Mouse (Mus musculus): ENCODE results near the gene Cnpy1. TPM values are rescaled to one million over a fixed set of nuclear protein-coding genes. Genes with fewer than 3 reads are reported as not detected.

The Cnpy1 gene
- polyA plus RNA-seq, 2 experiments, result 0.09 TPM; not detected in 1

DNA sequence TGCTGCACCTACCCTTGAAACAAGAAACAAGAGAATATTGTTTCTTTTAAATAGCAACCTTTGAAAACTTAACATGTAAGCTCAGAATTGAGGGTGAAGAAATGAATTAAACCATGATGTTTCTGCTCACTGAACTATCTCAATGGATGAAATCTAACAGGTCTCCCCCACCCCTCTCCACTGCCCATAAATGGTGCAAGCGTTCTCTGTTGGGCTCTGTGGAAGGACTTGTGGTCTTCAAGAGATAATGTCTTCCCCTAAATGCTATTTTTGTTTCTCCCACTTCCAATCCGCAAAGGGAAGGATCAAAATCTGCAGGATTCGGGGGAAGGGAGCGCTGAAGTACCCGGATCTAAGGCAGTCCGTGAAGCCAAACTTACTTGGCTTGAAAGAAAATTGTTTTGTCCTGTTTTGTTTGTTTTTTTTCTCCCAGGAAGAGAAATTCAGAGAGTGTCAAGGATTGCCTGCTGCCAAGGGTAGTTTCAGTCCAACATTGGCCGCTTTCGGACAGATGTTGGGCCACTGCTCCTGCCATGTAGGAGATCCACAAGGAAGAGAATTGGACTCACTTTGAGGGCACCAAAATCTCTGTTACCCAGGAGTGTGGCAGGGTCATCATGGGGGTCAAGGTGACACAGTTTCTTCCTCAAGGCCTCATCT is 73.2 kb downstream of the Cnpy1 start:
- no peak overlapping the region for H3K4me3 ChIP-seq (ENCODE audit: insufficient read depth in 1 of 2, low read depth in 2 of 2, low read length in 2 of 2)
- H3K9ac ChIP-seq (replicated peaks), result no peak overlapping the region
- H3K9me3 ChIP-seq (ENCODE audit: control insufficient read depth, low read length), result no peaks in the 10 kb centered on the region
- H3K27ac ChIP-seq, result no peak overlapping the region
- 4% methylated on average over 8 of the region's 8 CpGs for WGBS (ENCODE audit: insufficient replicate concordance)
- H3K4me1 ChIP-seq (replicated peaks; ENCODE audit: control insufficient read depth in 2 of 2, insufficient read depth in 2 of 2, low read length in 1 of 2), result no peaks in the 10 kb centered on the region
- DNase-seq (ENCODE audit: low read depth in 3 of 3, low spot score in 3 of 3) (no peak), ATAC-seq (ENCODE audit: insufficient read depth) (no peak)
- no peaks in the 10 kb centered on the region for H3K36me3 ChIP-seq (replicated peaks; ENCODE audit: control insufficient read depth, insufficient read depth, low read depth)
- no peak for TF ChIP-seq EP300 (IDR thresholded peaks at IDR 0.05; ENCODE audit: low read depth)
- H3K27me3 ChIP-seq (ENCODE audit: control insufficient read depth, insufficient read depth, low read length), result peaks cover 97% of the 10 kb centered on the region
- H3K4me2 ChIP-seq (ENCODE audit: low read depth), result no peak overlapping the region

DNA sequence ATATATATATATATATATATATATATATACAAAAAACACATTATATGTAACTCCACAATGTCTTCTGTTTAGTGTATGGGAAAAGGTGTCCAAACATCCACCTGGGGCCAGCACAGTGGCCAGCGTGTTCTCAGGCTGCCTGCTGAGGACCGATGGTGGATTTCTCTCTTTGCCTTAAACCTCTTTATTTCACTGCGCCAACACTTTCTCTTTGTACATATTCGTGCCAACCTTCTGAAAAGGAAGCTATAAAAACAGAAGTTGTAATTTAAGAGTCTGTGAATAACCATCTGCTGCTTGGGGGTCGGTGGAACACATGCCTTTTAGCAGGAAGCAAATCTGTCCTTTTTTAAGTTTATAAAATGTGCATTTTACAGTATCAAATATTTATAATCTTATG is 73.9 kb downstream of the Cnpy1 start:
- no peak overlapping the region for H3K9ac ChIP-seq (replicated peaks)
- no peaks in the 10 kb centered on the region for H3K36me3 ChIP-seq (replicated peaks; ENCODE audit: control insufficient read depth, insufficient read depth, low read depth)
- H3K9me3 ChIP-seq (ENCODE audit: control insufficient read depth, low read length), result no peaks in the 10 kb centered on the region
- WGBS (ENCODE audit: insufficient replicate concordance), result 11% methylated on average over 5 of the region's 5 CpGs
- DNase-seq (ENCODE audit: low read depth in 3 of 3, low spot score in 3 of 3), result no peak
- no peak for ATAC-seq (ENCODE audit: insufficient read depth)
- H3K27ac ChIP-seq, result no peak overlapping the region
- no peak overlapping the region for H3K4me2 ChIP-seq (ENCODE audit: low read depth)
- TF ChIP-seq CTCF (IDR thresholded peaks at IDR 0.05; ENCODE audit: low read depth) (no peak), EP300 (IDR thresholded peaks at IDR 0.05; ENCODE audit: low read depth) (no peak)
- H3K4me1 ChIP-seq (replicated peaks; ENCODE audit: control insufficient read depth in 2 of 2, insufficient read depth in 2 of 2, low read length in 1 of 2), result no peaks in the 10 kb centered on the region
- H3K4me3 ChIP-seq (ENCODE audit: insufficient read depth in 1 of 2, low read depth in 2 of 2, low read length in 2 of 2), result no peak overlapping the region
- H3K27me3 ChIP-seq (ENCODE audit: control insufficient read depth, insufficient read depth, low read length), result peaks cover 97% of the 10 kb centered on the region

DNA sequence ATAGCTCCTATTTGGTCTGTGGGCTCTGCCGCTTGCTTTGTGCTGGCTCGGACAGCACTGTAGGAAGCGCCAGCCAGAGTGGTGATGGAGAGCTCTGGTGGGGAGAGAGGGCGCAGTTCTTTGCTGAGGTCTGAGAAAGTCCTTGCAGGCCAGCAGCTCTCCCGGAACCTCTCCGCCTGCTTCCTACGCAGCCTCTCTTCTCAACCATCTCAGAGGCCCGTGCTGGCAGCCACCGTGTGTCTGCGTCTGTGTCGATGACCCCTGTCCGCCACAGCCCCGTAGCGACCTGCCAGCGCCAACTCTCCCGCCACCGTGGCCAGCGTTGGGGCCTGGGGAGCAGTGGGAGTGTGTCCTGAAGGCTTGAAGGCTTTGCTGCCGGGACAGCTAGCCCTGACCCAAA is 74.7 kb downstream of the Cnpy1 start:
- Histone ChIP-seq H3K27me3 (ENCODE audit: control insufficient read depth, insufficient read depth, low read length) (peaks cover 97% of the 10 kb centered on the region), H3K36me3 (replicated peaks; ENCODE audit: control insufficient read depth, insufficient read depth, low read depth) (no peaks in the 10 kb centered on the region), H3K4me3 (ENCODE audit: insufficient read depth in 1 of 2, low read depth in 2 of 2, low read length in 2 of 2) (no peak overlapping the region), H3K4me1 (replicated peaks; ENCODE audit: control insufficient read depth in 2 of 2, insufficient read depth in 2 of 2, low read length in 1 of 2) (no peaks in the 10 kb centered on the region), H3K27ac (no peak overlapping the region), H3K9me3 (ENCODE audit: control insufficient read depth, low read length) (no peaks in the 10 kb centered on the region), H3K4me2 (ENCODE audit: low read depth) (no peak overlapping the region), H3K9ac (replicated peaks) (no peak overlapping the region)
- ATAC-seq (ENCODE audit: insufficient read depth) (no peak), DNase-seq (ENCODE audit: low read depth in 3 of 3, low spot score in 3 of 3) (no peak)
- WGBS (ENCODE audit: insufficient replicate concordance), result 3% methylated on average over 19 of the region's 19 CpGs
- TF ChIP-seq EP300 (IDR thresholded peaks at IDR 0.05; ENCODE audit: low read depth), result no peak
- TF ChIP-seq CTCF (IDR thresholded peaks at IDR 0.05; ENCODE audit: low read depth), result no peak

DNA sequence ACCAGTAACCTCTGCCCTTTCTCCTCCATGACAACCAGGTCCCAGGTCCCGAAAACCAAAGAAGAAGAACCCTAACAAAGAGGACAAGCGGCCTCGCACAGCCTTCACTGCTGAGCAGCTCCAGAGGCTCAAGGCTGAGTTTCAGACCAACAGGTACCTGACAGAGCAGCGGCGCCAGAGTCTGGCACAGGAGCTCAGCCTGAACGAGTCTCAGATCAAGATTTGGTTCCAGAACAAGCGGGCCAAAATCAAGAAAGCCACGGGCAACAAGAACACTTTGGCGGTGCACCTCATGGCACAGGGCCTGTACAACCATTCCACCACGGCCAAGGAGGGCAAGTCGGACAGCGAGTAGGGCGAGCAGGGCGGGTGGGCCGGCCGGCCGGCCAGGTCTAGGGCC is 75.5 kb downstream of the Cnpy1 start:
- Histone ChIP-seq H3K27ac (no peak overlapping the region), H3K9ac (replicated peaks) (no peak overlapping the region), H3K36me3 (replicated peaks; ENCODE audit: control insufficient read depth, insufficient read depth, low read depth) (no peaks in the 10 kb centered on the region), H3K4me1 (replicated peaks; ENCODE audit: control insufficient read depth in 2 of 2, insufficient read depth in 2 of 2, low read length in 1 of 2) (no peaks in the 10 kb centered on the region), H3K4me3 (ENCODE audit: insufficient read depth in 1 of 2, low read depth in 2 of 2, low read length in 2 of 2) (no peak overlapping the region), H3K4me2 (ENCODE audit: low read depth) (no peak overlapping the region), H3K9me3 (ENCODE audit: control insufficient read depth, low read length) (no peaks in the 10 kb centered on the region), H3K27me3 (ENCODE audit: control insufficient read depth, insufficient read depth, low read length) (peaks cover 97% of the 10 kb centered on the region)
- TF ChIP-seq EP300 (IDR thresholded peaks at IDR 0.05; ENCODE audit: low read depth) (no peak), CTCF (IDR thresholded peaks at IDR 0.05; ENCODE audit: low read depth) (no peak)
- ATAC-seq (ENCODE audit: insufficient read depth) (no peak), DNase-seq (ENCODE audit: low read depth in 3 of 3, low spot score in 3 of 3) (no peak)
- 6% methylated on average over 17 of the region's 17 CpGs for WGBS (ENCODE audit: insufficient replicate concordance)

DNA sequence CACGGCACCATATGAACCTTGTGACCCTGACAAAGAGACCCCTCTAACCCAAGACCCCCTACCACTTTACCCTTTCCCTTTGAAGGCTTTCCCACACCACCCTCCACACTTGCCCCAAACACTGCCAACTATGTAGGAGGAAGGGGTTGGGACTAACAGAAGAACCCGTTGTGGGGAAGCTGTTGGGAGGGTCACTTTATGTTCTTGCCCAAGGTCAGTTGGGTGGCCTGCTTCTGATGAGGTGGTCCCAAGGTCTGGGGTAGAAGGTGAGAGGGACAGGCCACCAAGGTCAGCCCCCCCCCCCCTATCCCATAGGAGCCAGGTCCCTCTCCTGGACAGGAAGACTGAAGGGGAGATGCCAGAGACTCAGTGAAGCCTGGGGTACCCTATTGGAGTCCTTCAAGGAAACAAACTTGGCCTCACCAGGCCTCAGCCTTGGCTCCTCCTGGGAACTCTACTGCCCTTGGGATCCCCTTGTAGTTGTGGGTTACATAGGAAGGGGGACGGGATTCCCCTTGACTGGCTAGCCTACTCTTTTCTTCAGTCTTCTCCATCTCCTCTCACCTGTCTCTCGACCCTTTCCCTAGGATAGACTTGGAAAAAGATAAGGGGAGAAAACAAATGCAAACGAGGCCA is 76.3 kb downstream of the Cnpy1 start:
- Histone ChIP-seq H3K9ac (replicated peaks) (no peak overlapping the region), H3K4me2 (ENCODE audit: low read depth) (no peak overlapping the region), H3K9me3 (ENCODE audit: control insufficient read depth, low read length) (no peaks in the 10 kb centered on the region), H3K27me3 (ENCODE audit: control insufficient read depth, insufficient read depth, low read length) (peaks cover 97% of the 10 kb centered on the region), H3K36me3 (replicated peaks; ENCODE audit: control insufficient read depth, insufficient read depth, low read depth) (no peaks in the 10 kb centered on the region), H3K4me3 (ENCODE audit: insufficient read depth in 1 of 2, low read depth in 2 of 2, low read length in 2 of 2) (no peak overlapping the region), H3K27ac (no peak overlapping the region), H3K4me1 (replicated peaks; ENCODE audit: control insufficient read depth in 2 of 2, insufficient read depth in 2 of 2, low read length in 1 of 2) (no peaks in the 10 kb centered on the region)
- ATAC-seq (ENCODE audit: insufficient read depth) (no peak), DNase-seq (ENCODE audit: low read depth in 3 of 3, low spot score in 3 of 3) (no peak)
- 2% methylated on average over 5 of the region's 5 CpGs for WGBS (ENCODE audit: insufficient replicate concordance)
- TF ChIP-seq EP300 (IDR thresholded peaks at IDR 0.05; ENCODE audit: low read depth) (no peak), CTCF (IDR thresholded peaks at IDR 0.05; ENCODE audit: low read depth) (no peak)

Data from liver, embryonic 14.5 days (tissue).